Mouse (Mus musculus) neural tube, embryonic 14.5 days (tissue): ENCODE measurements at regions not wholly inside any gene's neighbourhood (a gene's known extent, or its start where the extent isn't known, plus 50 kb on each side); places are given as distances from the start of the nearest gene placed in this dataset.

Experiments used
- ATAC-seq: fragments of 200-750 bp; cut with Nextera tagmentation; 2 replicates; pipeline ENCODE4 v1.8.0; 2017; ENCODE audit warnings: low read depth, mild to moderate bottlenecking, moderate TSS enrichment, moderate library complexity
- H3K27ac ChIP-seq: fragments of 300-500 bp; sonication (generic); 2 replicates; pipeline ENCODE4 v1.5.1; 2014; ENCODE audit warnings: low read depth, mild to moderate bottlenecking, control low read depth, low read length, moderate library complexity, mixed read lengths
- H3K27me3 ChIP-seq: fragments of 300-500 bp; sonication (generic); 2 replicates; pipeline ENCODE4 v1.6.1; 2014; ENCODE audit warnings: low read length; ENCODE audit not compliant: control insufficient read depth, insufficient read depth
- H3K36me3 ChIP-seq: fragments of 300-500 bp; sonication (generic); 2 replicates; pipeline ENCODE4 v1.6.1; 2014; ENCODE audit warnings: low read length, mixed read lengths; ENCODE audit not compliant: control insufficient read depth, insufficient read depth
- H3K4me1 ChIP-seq: fragments of 300-500 bp; sonication (generic); 2 replicates; pipeline ENCODE4 v1.6.1; 2014; ENCODE audit warnings: low read length; ENCODE audit not compliant: control insufficient read depth, insufficient read depth
- H3K4me2 ChIP-seq: fragments of 300-500 bp; sonication (generic); 2 replicates; pipeline ENCODE4 v1.6.1; 2014; ENCODE audit warnings: mild to moderate bottlenecking, low read depth, low read length, control low read depth
- H3K4me3 ChIP-seq: fragments of 300-500 bp; sonication (generic); 2 replicates; pipeline ENCODE4 v1.5.1; 2014; ENCODE audit warnings: low read depth, low read length, control low read depth, mixed read lengths
- H3K9ac ChIP-seq: fragments of 300-500 bp; sonication (generic); replicated peaks from 2 replicates; pipeline ENCODE4 v1.6.1; 2014; ENCODE audit warnings: low read depth, mild to moderate bottlenecking, control low read depth, low read length, mixed read lengths
- H3K9me3 ChIP-seq: fragments of 300-500 bp; sonication (generic); 2 replicates; pipeline ENCODE4 v1.6.1; 2016; ENCODE audit warnings: low read length; ENCODE audit not compliant: control insufficient read depth
- WGBS: fragments of 180-500 bp; shearing (Covaris S2); extraction: QIAGEN DNeasy Blood & Tissue Kit; methylation state at CpG from one replicate; pipeline ENCODE4 v1.1.7; 2014; 5-methylcytosine and 5-hydroxymethylcytosine counted together

DNA sequence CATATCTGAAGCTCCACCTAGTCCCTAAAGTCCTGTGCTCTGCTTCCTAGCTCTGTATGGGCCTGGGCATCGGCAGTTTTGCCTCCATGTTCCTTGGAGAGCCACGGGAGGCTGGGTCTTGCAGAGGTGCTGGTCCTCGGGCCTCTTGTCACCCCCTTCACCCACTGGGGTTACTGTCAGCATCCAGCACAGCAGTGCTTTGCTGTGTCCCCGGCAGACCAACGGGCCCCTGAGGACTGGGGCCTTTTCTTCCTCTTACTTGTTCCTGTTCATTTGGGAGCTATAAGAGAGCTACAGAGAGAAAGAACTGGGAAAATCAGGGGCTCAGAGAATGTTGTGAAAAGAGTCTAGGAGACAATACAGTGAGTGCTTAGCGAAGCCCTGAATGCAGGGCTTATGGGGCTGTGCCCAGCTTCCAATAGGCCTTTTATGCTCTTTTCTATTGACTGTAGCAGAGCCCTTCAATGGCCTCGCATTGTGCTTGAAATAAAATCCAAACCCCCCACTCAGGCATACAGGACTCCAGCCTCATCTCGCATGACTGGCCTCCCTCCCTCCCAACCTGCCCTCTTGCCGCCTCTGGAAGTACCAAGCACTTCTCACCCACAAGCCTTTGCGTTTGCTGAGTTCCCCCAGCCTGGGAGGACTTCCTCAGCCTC, 224.9 kb upstream of the Habp2 start:
- WGBS: 18% methylated on average over 10 of the region's 10 CpGs
- Histone ChIP-seq H3K27ac (peak overlapping the region; percentile 28; the same call in 1 of the 2 replicates), H3K27me3 (no peaks in the 10 kb centered on the region), H3K9me3 (no peaks in the 10 kb centered on the region), H3K4me2 (no peak overlapping the region), H3K4me3 (no peak overlapping the region), H3K4me1 (0 out of 2 replicates have a peak, but pooled peaks cover 3% of the 10 kb centered on the region), H3K36me3 (no peaks in the 10 kb centered on the region), H3K9ac (no peak overlapping the region)
- ATAC-seq: peak; percentile 76; the same call in 1 of the 2 replicates

- Histone ChIP-seq H3K36me3 (no peaks in the 10 kb centered on the region), H3K27me3 (no peaks in the 10 kb centered on the region), H3K4me1 (0 out of 2 replicates have a peak, but pooled peaks cover 3% of the 10 kb centered on the region), H3K9me3 (no peaks in the 10 kb centered on the region), H3K9ac (no peak overlapping the region), H3K27ac (no peak overlapping the region), H3K4me3 (no peak overlapping the region), H3K4me2 (no peak overlapping the region)
- no peak for ATAC-seq
- 41% methylated on average over 5 of the region's 5 CpGs for WGBS
Measured at GRCm38 (mm10) chr19:56063099-56063498, 223.8 kb upstream of the Habp2 start.

GRCm38 (mm10) chr19:56065730-56066129, 221.2 kb upstream of the Habp2 start:
- H3K4me2 ChIP-seq: no peak overlapping the region

GRCm38 (mm10) chr19:56068165-56068564, 218.8 kb upstream of the Habp2 start:
- Histone ChIP-seq H3K9ac (no peak overlapping the region), H3K27me3 (no peaks in the 10 kb centered on the region), H3K4me3 (no peak overlapping the region), H3K27ac (no peak overlapping the region), H3K9me3 (no peaks in the 10 kb centered on the region), H3K36me3 (no peaks in the 10 kb centered on the region), H3K4me2 (no peak overlapping the region), H3K4me1 (no peaks in the 10 kb centered on the region)
- 82% methylated on average over 8 of the region's 8 CpGs for WGBS
- no peak for ATAC-seq

More at GRCm38 (mm10) chr19:56065730-56066129, 221.2 kb upstream of the Habp2 start:
- 43% methylated on average over 6 of the region's 6 CpGs for WGBS
- Histone ChIP-seq H3K27ac (no peak overlapping the region), H3K9me3 (no peaks in the 10 kb centered on the region), H3K27me3 (no peaks in the 10 kb centered on the region), H3K4me1 (0 out of 2 replicates have a peak, but pooled peaks cover 3% of the 10 kb centered on the region), H3K9ac (no peak overlapping the region), H3K36me3 (no peaks in the 10 kb centered on the region), H3K4me3 (no peak overlapping the region)
- no peak for ATAC-seq

- 62% methylated on average over 12 of the region's 12 CpGs for WGBS
- Histone ChIP-seq H3K9ac (no peak overlapping the region), H3K36me3 (no peaks in the 10 kb centered on the region), H3K4me1 (no peaks in the 10 kb centered on the region), H3K4me3 (no peak overlapping the region), H3K4me2 (no peak overlapping the region), H3K9me3 (no peaks in the 10 kb centered on the region), H3K27ac (no peak overlapping the region), H3K27me3 (no peaks in the 10 kb centered on the region)
- ATAC-seq: no peak
Measured at GRCm38 (mm10) chr19:56068854-56069253, 218.1 kb upstream of the Habp2 start.

DNA sequence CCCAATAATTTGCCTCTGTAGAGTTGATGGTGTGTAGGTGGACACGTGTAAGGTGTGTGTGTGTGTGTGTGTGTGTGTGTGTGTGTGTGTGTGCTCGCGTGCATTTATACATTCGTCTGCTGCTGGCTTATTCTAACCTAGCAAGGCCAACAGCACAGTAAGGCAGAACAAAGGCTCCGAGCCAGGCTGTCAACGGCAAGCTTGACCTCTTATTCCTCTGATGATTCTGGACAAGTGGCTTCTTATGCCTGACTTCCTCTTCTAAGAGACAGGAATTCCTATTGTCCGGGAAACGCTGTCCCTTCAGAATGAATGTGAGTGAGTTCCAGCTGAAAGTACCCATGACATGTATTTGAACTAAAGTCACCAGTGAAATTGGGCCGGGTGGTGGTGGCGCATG, 217.7 kb upstream of the Habp2 start:
- Histone ChIP-seq H3K4me1 (no peaks in the 10 kb centered on the region), H3K9me3 (no peaks in the 10 kb centered on the region), H3K4me3 (no peak overlapping the region), H3K27me3 (no peaks in the 10 kb centered on the region), H3K9ac (no peak overlapping the region), H3K4me2 (no peak overlapping the region), H3K27ac (no peak overlapping the region), H3K36me3 (no peaks in the 10 kb centered on the region)
- WGBS: 19% methylated on average over 10 of the region's 10 CpGs
- ATAC-seq: no peak

DNA sequence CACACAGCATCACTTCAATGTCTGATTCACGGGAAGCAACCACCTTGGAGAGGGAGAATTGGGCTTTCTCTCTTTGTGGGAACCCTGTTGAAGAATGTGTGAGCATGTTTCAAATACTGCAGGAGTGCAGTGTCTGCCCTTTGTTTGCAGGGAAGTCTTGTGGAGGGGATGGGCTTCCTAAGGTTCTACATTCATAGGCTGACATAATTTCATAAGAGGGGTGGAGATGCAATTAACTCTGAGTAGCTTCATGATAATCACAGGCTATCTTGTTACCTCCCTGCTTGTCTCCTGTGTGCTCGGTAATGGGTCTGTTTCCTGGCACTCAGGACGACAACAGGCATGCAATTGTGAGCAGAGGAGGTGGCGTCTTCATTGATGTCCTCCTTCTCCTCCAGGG, 215.6 kb upstream of the Habp2 start:
- no peak for ATAC-seq
- Histone ChIP-seq H3K27me3 (no peaks in the 10 kb centered on the region), H3K27ac (no peak overlapping the region), H3K4me3 (no peak overlapping the region), H3K9ac (no peak overlapping the region), H3K4me2 (no peak overlapping the region), H3K36me3 (no peaks in the 10 kb centered on the region), H3K9me3 (no peaks in the 10 kb centered on the region), H3K4me1 (no peaks in the 10 kb centered on the region)
- 55% methylated on average over 4 of the region's 4 CpGs for whole genome bisulfite sequencing

DNA sequence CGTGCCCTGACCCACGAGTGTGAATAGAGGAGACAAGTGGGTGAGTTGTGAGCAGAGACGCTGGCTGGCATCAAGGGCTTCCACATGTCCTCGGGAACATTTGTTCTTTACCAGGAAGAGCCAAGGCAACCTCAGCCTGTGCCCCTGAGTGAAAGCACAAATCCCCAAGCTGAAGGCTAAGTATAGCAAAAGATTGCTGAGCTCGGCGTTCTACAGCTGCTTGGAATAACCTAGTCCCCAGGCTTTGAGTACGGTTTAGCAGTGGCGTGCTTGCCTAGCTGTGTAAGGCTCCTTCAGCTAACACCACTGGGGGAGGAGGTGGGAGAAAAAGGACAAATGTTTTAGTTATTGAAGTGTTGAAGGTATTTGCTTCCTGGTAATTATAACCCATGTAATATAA, 210.8 kb upstream of the Habp2 start:
- H3K4me3 ChIP-seq: no peak overlapping the region
- H3K4me2 ChIP-seq: no peak overlapping the region
- no peaks in the 10 kb centered on the region for H3K36me3 ChIP-seq
- H3K4me1 ChIP-seq: no peaks in the 10 kb centered on the region
- no peak for ATAC-seq
- no peak overlapping the region for H3K27ac ChIP-seq
- 81% methylated on average over 8 of the region's 8 CpGs for WGBS
- H3K9me3 ChIP-seq: no peaks in the 10 kb centered on the region
- H3K9ac ChIP-seq: no peak overlapping the region
- H3K27me3 ChIP-seq: no peaks in the 10 kb centered on the region

- Histone ChIP-seq H3K9me3 (no peaks in the 10 kb centered on the region), H3K9ac (no peak overlapping the region), H3K4me3 (no peak overlapping the region), H3K27ac (no peak overlapping the region), H3K36me3 (no peaks in the 10 kb centered on the region), H3K27me3 (no peaks in the 10 kb centered on the region), H3K4me2 (no peak overlapping the region), H3K4me1 (no peaks in the 10 kb centered on the region)
- WGBS: 85% methylated on average over 8 of the region's 8 CpGs
- ATAC-seq: no peak
Measured at GRCm38 (mm10) chr19:56077491-56077890, 209.4 kb upstream of the Habp2 start.
